Mouse (Mus musculus) adipocyte (in vitro differentiated cells): ENCODE results near the gene Tmem150a.

Experiments used
- DNase-seq: peaks from one replicate; pipeline ENCODE4 v3.0.0-alpha.2; 2016; ENCODE audit warnings: low spot score

Gene Tmem150a

DNA sequence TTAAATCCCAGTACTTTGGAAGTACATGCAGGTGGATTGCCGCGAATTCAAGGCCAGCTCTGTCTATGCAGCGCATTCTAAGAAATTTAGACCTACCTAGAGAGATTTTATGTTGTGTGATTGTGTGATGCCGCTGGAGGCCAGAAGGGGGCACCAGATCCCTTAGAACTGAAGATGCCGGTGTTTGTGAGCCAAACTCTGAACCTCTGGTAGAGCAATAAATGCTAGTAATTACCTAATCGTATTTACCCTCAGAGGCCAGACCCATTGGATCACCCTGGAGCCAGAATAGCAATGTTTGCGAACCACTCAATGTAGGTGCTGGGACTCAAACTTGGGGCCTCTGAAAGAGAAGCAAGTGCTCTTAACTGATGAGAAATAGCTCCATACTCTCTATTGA is 46.6 kb downstream of the Tmem150a start:
- peak; percentile 85 for DNase-seq

DNA sequence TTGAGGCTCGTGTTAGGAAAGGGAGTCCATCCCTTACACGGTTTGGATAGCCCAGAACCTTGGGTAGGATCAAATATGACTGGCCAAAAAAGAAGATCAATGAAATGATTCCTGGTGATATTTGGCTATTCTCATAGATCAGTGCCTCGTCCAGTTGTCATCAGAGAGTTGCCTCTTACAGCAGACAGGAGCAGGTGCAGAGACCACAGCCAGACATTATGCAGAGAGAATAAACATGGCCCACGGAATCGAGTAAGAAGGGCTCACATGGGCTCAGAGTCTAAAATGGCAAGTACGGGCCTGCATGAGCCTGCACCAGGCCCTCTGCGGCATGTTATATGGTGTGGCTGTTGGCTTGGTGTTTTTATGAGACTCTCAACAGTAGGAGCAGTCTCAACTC is 50.1 kb downstream of the Tmem150a start:
- no peak for DNase-seq

DNA sequence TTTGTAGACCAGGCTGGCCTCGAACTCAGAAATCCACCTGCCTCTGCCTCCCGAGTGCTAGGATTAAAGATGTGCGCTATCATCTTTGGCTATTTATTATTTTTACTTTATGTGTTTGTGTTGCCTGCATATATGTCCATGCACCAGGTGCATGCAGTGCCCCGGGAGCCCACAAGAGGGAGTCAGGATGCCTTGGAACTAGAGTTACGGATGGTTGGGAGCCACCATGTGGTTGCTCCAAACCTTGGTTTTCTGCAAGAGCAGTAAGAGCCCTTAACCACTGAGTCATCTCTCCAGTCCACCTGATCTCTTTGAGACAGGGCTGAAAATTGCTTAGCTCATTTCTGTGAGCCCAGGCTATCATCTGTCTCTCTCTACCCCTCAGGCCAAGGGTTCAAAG is 51.9 kb downstream of the Tmem150a start:
- peak; percentile 93 for DNase-seq
